Mouse (Mus musculus): ENCODE results near the gene Hoxc6. TPM values are rescaled to one million over a fixed set of nuclear protein-coding genes. Genes with fewer than 3 reads are reported as not detected.
A peak's percentile ranks its signal among the peaks of the same experiment; 100 is the strongest.

The Hoxc6 gene
- total and polyA plus RNA-seq, 3 experiments, result 0.42 to 4.5 (median 0.79) TPM

DNA sequence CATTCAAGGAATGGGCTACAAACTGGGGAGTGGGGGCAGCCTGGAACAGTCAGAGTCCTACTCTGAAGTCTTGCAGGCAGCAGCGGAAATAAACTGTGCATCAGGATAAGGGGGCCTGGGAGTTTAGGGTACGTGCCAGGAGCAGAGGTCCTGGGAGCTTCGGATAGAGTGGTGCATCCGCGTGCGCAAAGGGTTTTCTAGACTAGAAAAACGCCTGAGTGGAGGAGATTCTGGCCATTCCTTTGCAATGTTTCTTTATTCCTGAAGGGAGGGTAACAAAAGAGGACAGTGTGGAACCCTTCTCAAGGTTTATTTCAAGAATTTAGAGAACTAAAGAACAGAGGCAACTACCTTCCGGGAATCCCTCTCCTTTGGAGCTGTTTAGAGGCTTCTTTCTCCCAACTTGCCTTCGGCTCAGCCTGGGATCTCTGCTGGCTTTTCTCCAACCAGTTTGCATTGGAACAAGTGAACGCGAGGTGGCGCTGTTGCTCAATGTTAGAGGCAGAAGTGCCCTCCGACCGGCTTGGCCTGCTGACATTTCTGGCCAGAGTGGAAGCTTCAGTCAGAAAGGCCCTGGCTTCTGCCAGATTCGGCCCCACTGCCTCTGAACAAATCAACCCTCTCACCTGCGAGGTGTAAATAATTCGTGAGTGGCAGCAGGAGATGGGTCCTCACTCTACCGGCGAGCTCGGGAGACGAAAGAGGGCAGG lies 10.8 kb upstream of the Hoxc6 start:
- Histone ChIP-seq H3K9me3 (replicated peaks; ENCODE audit: low read length) (no peaks in the 10 kb centered on the region), H3K27ac (ENCODE audit: insufficient read depth, low read depth) (no peak overlapping the region), H3K79me2 (replicated peaks; ENCODE audit: control insufficient read depth, extremely low read depth, insufficient read depth, poor library complexity, severe bottlenecking) (no peaks in the 10 kb centered on the region), H3K36me3 (replicated peaks in 1 of 2; ENCODE audit: control insufficient read depth in 1 of 2, insufficient read depth in 1 of 2, low read length in 1 of 2) (no peaks in the 10 kb centered on the region), H3K4me1 (ENCODE audit: control insufficient read depth in 1 of 2, insufficient read depth in 2 of 2) (peaks cover 0 to 2% of the 10 kb centered on the region in 2 experiments; a peak in 1 of 4 replicates), H3K4me3 (replicated peaks in 1 of 3; ENCODE audit: low read depth in 2 of 3, low read length in 2 of 3, poor library complexity in 1 of 3) (no peak overlapping the region), H3K9ac (ENCODE audit: insufficient read depth, low read depth) (no peak overlapping the region), H3K4me2 (ENCODE audit: insufficient read depth, low read depth, poor library complexity, severe bottlenecking) (no peak overlapping the region), H3K27me3 (replicated peaks) (peaks cover 64% of the 10 kb centered on the region)
- in situ Hi-C loops (cut with MboI; ENCODE audit: low pct_ligation_motif_present, low pct_unique_long_range_greater_than_20kb, low sequenced_read_pairs) (loop anchor here (5.0 to 10.0 kb wide), 2 partner anchors 185 to 328 kb away; partner anchors contain the start of gene Gpr84), dilution Hi-C loops (cut with MboI; ENCODE audit: extremely low pct_ligation_motif_present, extremely low pct_unique_long_range_greater_than_20kb, low sequenced_read_pairs) (no loop called here)
- TF ChIP-seq NELFE (IDR thresholded peaks at IDR 0.05; ENCODE audit: low read depth, low read length) (peak; percentile 55; the same call in 1 of the 2 replicates), EP300 (IDR thresholded peaks at IDR 0.05; ENCODE audit: low read length) (no peak), UBTF (IDR thresholded peaks at IDR 0.05; ENCODE audit: low read depth, low read length) (no peak), IRF4 (IDR thresholded peaks at IDR 0.05; ENCODE audit: low read depth, low read length) (peak; percentile 30; the same call in 1 of the 2 replicates), MAX (IDR thresholded peaks at IDR 0.05; ENCODE audit: low read length) (no peak), POLR2AphosphoS2 (IDR thresholded peaks at IDR 0.05; ENCODE audit: low read depth, low read length) (no peak), JUN (IDR thresholded peaks at IDR 0.05; ENCODE audit: insufficient read depth, low read depth, low read length) (no peak), USF2 (conservative IDR thresholded peaks at IDR 0.05; ENCODE audit: low read depth, low read length) (no peak), POLR2A (IDR thresholded peaks at IDR 0.05; ENCODE audit: low read depth, low read length) (no peak), ELF1 (IDR thresholded peaks at IDR 0.05; ENCODE audit: low read depth, low read length) (no peak), KAT2A (IDR thresholded peaks at IDR 0.05; ENCODE audit: insufficient replicate concordance, low read length) (no peak), ZC3H11A (IDR thresholded peaks at IDR 0.05; ENCODE audit: low read depth, low read length) (peak; percentile 98), CHD2 (IDR thresholded peaks at IDR 0.05; ENCODE audit: low read length) (no peak), TBP (conservative IDR thresholded peaks at IDR 0.05; ENCODE audit: low read depth, low read length) (no peak), CTCF (conservative IDR thresholded peaks at IDR 0.05 in 1 of 2, IDR thresholded peaks at IDR 0.05 in 1 of 2; ENCODE audit: low read depth in 2 of 2, low read length in 2 of 2) (peak; percentile 69 to 98), E2F4 (IDR thresholded peaks at IDR 0.05; ENCODE audit: insufficient replicate concordance, low read depth, low read length) (no peak), HCFC1 (IDR thresholded peaks at IDR 0.05; ENCODE audit: low read depth, low read length) (no peak), ZNF384 (IDR thresholded peaks at IDR 0.05; ENCODE audit: low read depth, low read length) (no peak), JUND (conservative IDR thresholded peaks at IDR 0.05; ENCODE audit: low read depth, low read length) (no peak), ZKSCAN1 (IDR thresholded peaks at IDR 0.05; ENCODE audit: borderline replicate concordance, low read depth, low read length) (no peak), SIN3A (IDR thresholded peaks at IDR 0.05; ENCODE audit: low read length) (no peak), NRF1 (IDR thresholded peaks at IDR 0.05; ENCODE audit: low read depth, low read length) (no peak), TCF12 (IDR thresholded peaks at IDR 0.05; ENCODE audit: low read depth, low read length) (no peak), ZMIZ1 (IDR thresholded peaks at IDR 0.05; ENCODE audit: low read depth, low read length) (no peak), RAD21 (IDR thresholded peaks at IDR 0.05; ENCODE audit: low read depth, low read length) (peak; percentile 99), MAFK (IDR thresholded peaks at IDR 0.05; ENCODE audit: insufficient replicate concordance, low read length) (no peak), BHLHE40 (IDR thresholded peaks at IDR 0.05; ENCODE audit: low read depth, low read length) (0 out of 2 replicates have a peak, but pooled peaks have one; percentile 7), MYC (IDR thresholded peaks at IDR 0.05; ENCODE audit: low read depth, low read length) (no peak), MAZ (IDR thresholded peaks at IDR 0.05; ENCODE audit: low read depth, low read length) (0 out of 2 replicates have a peak, but pooled peaks have one; percentile 41), GABPA (IDR thresholded peaks at IDR 0.05; ENCODE audit: insufficient replicate concordance, low read depth, low read length) (no peak), USF1 (IDR thresholded peaks at IDR 0.05; ENCODE audit: low read depth, low read length) (no peak), PAX5 (IDR thresholded peaks at IDR 0.05; ENCODE audit: low read length) (no peak), RCOR1 (conservative IDR thresholded peaks at IDR 0.05; ENCODE audit: low read depth, low read length) (no peak), SMC3 (IDR thresholded peaks at IDR 0.05; ENCODE audit: low read depth, low read length) (peak; percentile 99), MEF2A (IDR thresholded peaks at IDR 0.05; ENCODE audit: borderline replicate concordance, low read depth, low read length) (no peak), MXI1 (IDR thresholded peaks at IDR 0.05; ENCODE audit: low read depth, low read length) (no peak), CHD1 (IDR thresholded peaks at IDR 0.05; ENCODE audit: low read depth, low read length) (no peak), ETS1 (conservative IDR thresholded peaks at IDR 0.05; ENCODE audit: low read depth, low read length) (no peak)
- peak; percentile 93 for DNase-seq (ENCODE audit: extremely low read depth)
